18 mouse cellular contexts compared by ENCODE assay signal in the genomic region with DNA sequence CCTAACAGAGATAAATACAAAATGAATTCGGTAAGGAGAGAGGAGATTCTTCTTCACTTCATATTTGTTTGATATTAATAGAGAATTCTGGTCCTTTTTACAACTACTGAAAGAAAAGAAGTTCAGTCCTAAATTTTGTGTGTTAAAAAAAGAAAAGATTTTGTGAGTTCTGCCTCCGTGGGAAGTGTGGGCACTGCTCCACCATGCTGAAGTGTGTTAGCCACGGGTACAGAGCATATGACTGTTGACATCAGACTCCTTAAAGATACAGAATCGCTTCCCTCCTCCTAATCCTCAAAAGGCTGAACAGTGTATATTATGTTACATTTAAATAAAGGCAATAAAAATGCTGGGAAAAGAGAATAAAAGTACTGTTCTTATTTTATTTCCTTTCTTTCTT.
DNase-seq lines count a peak whose midpoint lies in the region; TF ChIP-seq lines count a peak whose summit lies in the region.
"Had no signal": no experiment of that assay in that cellular context is flagged by ENCODE, and none has a peak within 500 bp of the region (broad histone marks: within the 10 kb centered on the region; RNA-seq: fewer than 3 reads in every experiment).

No protein-coding gene starts in this region.

- TF ChIP-seq CTCF in lung, adult 2 months (IDR thresholded peaks at IDR 0.05; ENCODE audit: insufficient read depth, low read length) = no peak

- peak; percentile 66 for DNase-seq in brain, adult 2 months (ENCODE audit: low read depth, low spot score)
- DNase-seq in frontal cortex, adult 2 months (ENCODE audit: extremely low spot score in 1 of 2, low spot score in 1 of 2) = peak; percentile 7 to 63
- DNase-seq in left cerebral cortex, postnatal 25 days (ENCODE audit: low spot score in 2 of 2) = peak; percentile 28 to 84
- peak; percentile 50 to 53 for DNase-seq in right cerebral cortex, postnatal 10 days (ENCODE audit: low spot score in 2 of 2)
- no peak for DNase-seq in adrenal gland, postnatal 25 days
- DNase-seq in lung, adult 2 months = no peak
- no peak for DNase-seq in c-Kit-positive CD71-positive TER-119-positive erythroid progenitor cells, embryonic 14.5 days (ENCODE audit: low spot score)
- DNase-seq in lung, postnatal 36 days = no peak
- DNase-seq: cerebellum, adult 18-20 months; cerebellum, postnatal 36 days; kidney, adult 8-10 months; kidney, postnatal 25 days; thymus, postnatal 25 days had no signal

- no peak overlapping the region for H3K4me3 ChIP-seq in lung, adult 2 months (replicated peaks; ENCODE audit: extremely low read depth, low read depth, low read length)
- H3K4me3 ChIP-seq: erythroblast, embryonic 14.5 days; forebrain, embryonic 13.5 days; heart, embryonic 13.5 days; midbrain, embryonic 12.5 days; neural tube, embryonic 13.5 days had no signal

- WGBS in lung, adult 2 months = 52% methylated on average over 4 of the region's 4 CpGs

- no peak for TF ChIP-seq POLR2A in lung, adult 2 months (IDR thresholded peaks at IDR 0.05; ENCODE audit: borderline replicate concordance, extremely low read depth, low read depth, low read length)

- intact Hi-C loops in left cerebral cortex, postnatal 25 days (cut with DNase I) = no loop called here

- H3K4me1 ChIP-seq in lung, adult 2 months (ENCODE audit: control insufficient read depth, insufficient read depth, low read length) = no peaks in the 10 kb centered on the region
- H3K4me1 ChIP-seq: forebrain, embryonic 13.5 days; heart, embryonic 13.5 days; midbrain, embryonic 12.5 days; neural tube, embryonic 13.5 days had no signal

Comparison
In these comparisons a context has a peak if more than half of its experiments do, and no peak if none do; other contexts are left out.
1. DNase-seq: peak in brain, adult 2 months (single experiment), frontal cortex, adult 2 months (2 of 2), left cerebral cortex, postnatal 25 days (2 of 2) and right cerebral cortex, postnatal 10 days (2 of 2); none in adrenal gland, postnatal 25 days (single experiment), lung, adult 2 months (single experiment), c-Kit-positive CD71-positive TER-119-positive erythroid progenitor cells, embryonic 14.5 days (single experiment) and lung, postnatal 36 days (single experiment).